Mouse (Mus musculus) cerebellum, postnatal 14 days (tissue): ENCODE measurements at regions not wholly inside any gene's neighbourhood (a gene's known extent, or its start where the extent isn't known, plus 50 kb on each side); places are given as distances from the start of the nearest gene placed in this dataset.
A peak's percentile ranks its signal among the peaks of the same experiment; 100 is the strongest.

ENCODE experiments used
- DNase-seq, 2 experiments: peaks; one replicate each; pipeline ENCODE4 v3.0.0; 2021; ENCODE audit warnings: mixed read lengths in 2 of 2

DNA sequence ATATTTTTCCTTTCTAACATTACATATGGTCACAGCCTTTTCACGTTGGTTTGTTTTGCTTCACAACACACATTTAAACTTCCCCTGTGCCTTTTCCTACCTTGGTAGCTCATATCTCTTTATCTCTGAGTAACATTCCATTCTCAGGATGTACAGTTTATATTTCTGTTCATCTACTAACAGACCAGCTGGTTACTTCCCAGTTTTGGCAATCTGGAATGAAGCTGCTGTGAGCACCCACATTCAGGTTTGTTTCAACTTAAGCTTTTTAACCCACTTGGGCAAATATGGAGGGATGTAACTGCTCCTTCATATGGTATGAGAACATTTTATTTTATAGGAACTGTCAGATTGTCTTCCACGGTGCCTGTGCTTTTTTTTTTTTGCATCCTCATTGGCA is 403.2 kb downstream of the Gm826 start:
- no peak for DNase-seq

DNA sequence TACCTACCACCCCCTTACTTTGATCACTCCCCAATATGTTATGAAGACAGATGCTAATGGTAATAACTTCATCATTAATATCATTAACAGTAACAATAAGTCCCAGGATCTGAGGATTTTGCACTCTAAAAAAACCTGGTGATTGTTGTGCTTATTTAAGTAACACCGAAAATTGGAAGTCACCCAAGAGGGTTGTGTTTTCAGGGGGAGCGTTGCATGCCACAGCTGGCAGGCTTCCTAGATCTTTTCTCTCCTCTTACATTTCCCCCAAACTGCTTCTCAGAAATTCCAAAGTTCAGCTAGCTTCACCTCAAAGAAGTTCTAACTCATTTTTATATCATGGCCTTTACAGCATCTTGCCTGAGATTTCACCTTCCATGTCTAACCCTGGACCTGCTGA is 444.3 kb downstream of the Gm826 start:
- DNase-seq = no peak

DNA sequence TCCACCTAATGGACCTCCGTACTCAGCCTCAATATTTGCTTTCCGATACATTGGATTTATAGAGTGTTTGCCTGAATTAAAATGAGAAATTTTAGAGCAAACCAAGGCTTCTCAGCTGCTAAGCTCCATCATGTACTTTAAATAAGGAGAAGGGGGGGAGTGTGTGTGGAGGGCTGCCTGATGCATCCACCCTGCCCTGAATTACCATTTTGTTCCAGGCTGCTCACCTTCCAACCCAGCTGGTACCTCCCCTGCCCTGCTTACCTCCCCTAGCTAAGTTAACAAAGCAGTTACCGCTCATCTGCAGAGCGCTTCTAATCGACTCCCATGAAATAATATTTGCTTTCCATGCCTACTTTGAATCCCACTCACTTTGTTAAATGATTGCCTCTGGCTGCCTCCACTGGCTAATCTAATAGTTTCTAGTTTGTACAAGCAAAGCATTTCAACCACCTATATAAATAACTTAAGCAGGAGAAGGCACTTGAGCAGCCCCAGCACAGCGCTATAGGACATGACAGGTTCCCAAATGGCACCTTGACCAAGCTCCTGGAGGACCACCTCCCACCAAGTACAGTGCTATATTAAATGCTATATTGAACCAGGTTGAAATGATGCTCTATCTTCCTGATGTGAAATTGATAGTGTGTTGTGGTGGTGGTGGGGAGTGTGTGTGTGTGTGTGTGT is 449.0 kb downstream of the Gm826 start:
- DNase-seq = no peak

DNA sequence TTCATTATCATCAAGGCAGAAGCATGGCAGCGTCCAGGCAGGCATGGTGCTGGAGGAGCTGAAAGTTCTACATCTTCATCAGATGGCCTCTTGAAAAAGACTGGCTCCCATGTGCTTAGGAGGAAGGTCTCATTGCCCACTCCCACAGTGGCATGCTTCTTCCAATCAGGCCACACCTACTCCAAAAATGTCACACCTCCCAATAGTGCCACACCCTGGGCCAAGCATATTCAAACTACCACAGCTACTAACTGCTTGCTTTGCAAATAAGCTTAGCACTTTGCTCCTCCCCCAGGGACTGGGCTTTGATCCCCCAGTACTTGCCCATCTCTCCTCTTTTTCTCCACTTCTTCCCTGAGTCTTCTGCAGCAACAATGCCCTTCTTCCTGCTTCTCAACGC is 467.0 kb downstream of the Gm826 start:
- no peak for DNase-seq

DNA sequence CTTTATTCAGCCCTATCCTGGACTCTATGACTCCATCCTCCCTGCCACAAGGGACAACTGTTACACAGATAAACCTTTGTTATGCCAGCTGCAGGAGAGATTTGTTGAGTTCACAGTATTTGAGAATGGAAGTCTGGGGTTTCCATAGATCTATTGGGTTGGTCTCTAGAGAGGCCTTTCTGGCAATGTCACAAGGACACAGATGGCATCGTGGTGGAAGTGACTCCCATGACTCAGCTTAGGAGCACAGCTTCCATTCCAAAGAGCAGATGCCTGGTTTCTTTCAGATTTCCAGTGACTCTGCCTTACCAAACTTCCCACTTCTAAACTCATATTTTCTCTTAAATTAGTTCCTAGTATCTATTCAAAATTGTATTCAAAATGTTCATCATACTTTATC is 467.6 kb downstream of the Gm826 start:
- peak; percentile 26 to 28 for DNase-seq

DNA sequence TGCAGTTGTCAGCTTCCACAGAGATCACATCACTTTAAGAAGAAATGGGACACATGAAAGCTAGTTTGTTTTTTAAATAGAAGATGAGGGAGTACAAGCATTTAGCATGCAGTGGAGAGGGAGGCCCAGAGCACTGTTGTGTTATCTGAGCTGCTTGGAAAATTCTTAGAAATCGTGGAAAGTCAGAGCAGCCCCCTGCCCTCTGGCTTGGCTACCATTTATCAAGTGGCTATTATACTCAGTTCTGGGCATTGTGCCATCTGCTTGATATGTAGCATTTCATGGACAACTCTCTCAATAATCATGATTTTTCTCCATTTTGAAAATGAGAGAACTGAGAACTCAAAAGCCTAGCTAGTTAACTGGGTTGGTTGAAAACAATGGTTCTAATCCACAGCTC is 470.8 kb downstream of the Gm826 start:
- DNase-seq = peak in 1 of 2 experiments; percentile 3

DNA sequence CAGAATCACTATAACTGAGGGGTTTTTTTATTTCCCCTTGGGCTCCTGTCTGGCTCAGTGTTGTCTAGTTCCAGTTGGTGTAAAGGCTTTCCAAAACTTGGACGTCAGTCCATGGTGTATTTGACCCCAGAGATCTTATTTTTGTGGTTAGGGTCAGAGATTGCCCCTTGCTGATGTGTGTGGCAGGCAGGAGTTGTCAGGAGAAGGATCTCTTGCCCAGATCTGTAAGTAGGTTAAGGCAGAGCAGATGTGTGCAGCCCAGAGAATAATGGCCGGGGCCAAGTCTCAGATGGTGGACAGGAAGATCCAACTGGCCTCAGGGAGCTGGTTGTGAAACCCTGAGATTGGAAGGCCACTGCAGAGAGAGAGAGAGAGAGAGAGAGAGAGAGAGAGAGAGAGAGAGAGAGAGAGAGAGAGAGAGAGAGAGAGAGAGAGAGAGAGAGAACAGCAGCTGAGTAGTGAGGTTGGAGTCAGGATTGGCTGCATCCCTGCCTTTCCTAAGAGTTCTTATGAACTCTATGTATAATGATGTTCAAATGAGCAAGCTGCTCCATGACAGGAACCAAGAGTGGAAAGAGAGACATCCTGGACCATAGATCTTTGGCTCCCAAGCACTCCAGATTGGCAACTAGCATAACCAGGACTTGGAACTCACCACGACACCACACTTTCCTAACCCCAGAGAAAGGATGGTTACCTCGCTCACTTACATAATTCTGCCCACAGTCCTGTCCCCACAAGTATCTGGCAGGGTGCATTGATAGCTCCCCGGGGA is 479.9 kb downstream of the Gm826 start:
- no peak for DNase-seq

DNA sequence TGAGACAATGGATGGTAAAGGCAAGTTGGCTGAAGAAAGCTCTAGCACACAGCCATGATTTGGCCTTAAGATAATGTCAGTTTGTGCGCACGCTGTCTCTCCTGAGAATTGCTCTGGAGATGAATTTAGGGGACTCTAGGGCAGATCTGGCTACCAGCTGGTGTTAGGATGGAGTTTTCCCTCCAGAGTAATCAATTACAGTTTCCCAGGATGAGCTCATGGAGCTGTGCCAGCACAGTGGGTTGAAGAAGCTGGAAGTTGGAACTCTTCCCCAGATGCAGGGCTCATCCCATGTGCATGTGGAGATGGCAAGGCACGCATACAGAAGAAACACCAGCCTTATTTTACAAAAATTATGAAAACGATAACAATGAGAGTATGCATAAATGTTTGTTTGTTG is 481.0 kb downstream of the Gm826 start:
- peak; percentile 18 to 20 for DNase-seq

DNA sequence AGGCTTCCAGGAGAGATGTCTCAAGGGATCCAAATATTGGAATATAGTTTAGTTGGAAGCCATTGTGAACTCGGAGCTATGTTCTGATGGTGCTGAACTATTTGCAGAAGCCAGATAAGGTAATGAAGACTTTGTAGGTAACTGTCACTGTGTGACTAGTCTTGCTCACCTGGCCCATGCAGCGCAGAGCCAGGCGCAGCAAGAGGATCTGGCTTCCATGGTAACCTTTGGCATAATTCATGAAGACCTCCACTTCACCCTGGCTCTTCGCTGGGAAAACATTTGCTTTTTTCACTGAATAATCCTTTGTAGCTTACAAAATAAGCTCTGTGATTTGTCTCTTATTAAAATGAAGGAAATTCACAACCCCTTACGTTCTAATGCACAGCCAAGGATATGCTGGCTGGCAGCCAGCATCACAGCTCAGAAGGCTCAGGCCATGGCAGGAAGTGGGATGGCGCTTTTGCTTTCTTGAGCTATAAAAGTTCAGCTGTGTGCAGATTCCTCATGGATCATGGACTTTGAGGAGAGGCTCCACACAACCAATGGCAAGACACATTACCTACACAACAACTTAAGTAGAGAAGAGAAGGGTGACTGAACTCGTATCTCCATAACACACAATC is 501.4 kb downstream of the Gm826 start:
- peak; percentile 11 to 25 for DNase-seq

DNA sequence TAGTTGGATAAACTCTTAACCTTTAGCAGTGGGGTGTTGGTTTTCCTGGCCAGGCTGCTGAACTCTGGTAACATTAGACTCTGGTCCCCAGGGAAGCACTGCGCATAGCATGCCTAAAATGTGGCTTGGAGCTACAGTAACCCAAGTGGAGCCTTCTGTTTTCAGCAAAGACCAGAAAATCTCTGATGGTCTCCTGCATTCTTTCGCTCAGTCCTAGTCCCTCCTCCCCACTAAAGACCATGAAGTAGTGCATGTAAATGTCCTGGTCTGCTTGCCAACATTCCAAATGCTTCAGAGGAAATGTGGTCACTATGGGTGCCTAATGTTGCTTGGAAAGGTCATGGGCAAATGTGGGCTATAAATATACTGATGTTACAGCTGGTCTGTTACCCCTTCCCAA is 507.5 kb downstream of the Gm826 start:
- no peak for DNase-seq

DNA sequence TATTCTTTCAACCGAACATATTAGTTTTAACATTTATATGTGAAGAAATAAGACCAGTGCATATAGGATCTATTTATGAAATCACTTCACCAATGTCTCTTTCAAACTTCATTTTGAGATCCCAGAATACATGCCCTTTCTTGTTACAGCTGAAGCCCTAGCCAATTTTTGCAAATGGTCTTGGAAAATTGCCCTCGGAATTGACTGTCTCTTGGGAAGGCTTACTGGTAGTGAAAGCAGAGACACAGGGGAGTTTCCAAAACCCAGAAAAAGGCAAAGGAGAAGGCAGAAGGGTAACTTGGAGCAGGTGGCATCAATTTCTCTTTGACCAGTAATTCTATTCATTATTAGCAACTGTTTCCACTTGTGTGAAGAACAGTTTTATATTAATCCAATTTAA is 515.4 kb downstream of the Gm826 start:
- DNase-seq = peak in 1 of 2 experiments; percentile 8

DNA sequence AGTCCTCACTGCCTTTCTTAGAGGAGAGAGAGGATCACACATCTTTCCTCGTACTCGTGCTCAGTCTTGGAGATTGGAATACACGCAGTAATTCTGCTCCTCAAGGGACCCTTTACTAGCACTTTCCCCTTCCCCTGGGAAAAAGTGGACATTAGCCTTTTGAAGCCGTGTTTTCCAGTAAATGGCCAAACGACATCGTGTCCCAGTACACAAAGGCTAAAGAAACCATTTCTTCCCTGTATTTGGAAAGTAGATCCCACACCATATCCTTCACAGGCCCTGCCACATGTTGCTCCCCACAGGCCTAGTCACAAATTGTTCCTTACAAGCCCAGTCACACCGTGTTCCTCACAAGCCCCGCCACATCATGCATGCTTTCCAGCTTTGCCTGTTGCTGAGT is 517.6 kb downstream of the Gm826 start:
- DNase-seq = no peak
